Mouse (Mus musculus) limb, embryonic 10.5 days (tissue): ENCODE data around the gene Gmeb1. TPM values are rescaled to one million over a fixed set of nuclear protein-coding genes. Genes with fewer than 3 reads are reported as not detected.
"Not testable (repeated sequence)": the region's sequence is repeated elsewhere in the genome, so short reads cannot be mapped to it uniquely, and the experiment has no call there.

Experiments
- DNase-seq: peaks from one replicate; pipeline ENCODE4 v3.0.0-alpha.2; 2017; ENCODE audit warnings: low spot score
- H3K27ac ChIP-seq: fragments of 300-500 bp; sonication (generic); 2 replicates; pipeline ENCODE4 v1.5.1; 2016; ENCODE audit warnings: mild to moderate bottlenecking
- H3K27me3 ChIP-seq: fragments of 300-500 bp; sonication (generic); 2 replicates; pipeline ENCODE4 v1.6.1; 2016; ENCODE audit warnings: low read depth, mild to moderate bottlenecking; ENCODE audit not compliant: poor library complexity, severe bottlenecking
- H3K36me3 ChIP-seq: fragments of 300-500 bp; sonication (generic); 2 replicates; pipeline ENCODE4 v1.6.1; 2016; ENCODE audit warnings: mild to moderate bottlenecking, moderate library complexity
- H3K4me1 ChIP-seq: fragments of 300-500 bp; sonication (generic); 2 replicates; pipeline ENCODE4 v1.6.1; 2016
- H3K4me3 ChIP-seq: fragments of 300-500 bp; sonication (generic); 2 replicates; pipeline ENCODE4 v1.5.1; 2016; ENCODE audit warnings: mild to moderate bottlenecking, moderate library complexity
- H3K9me3 ChIP-seq: fragments of 300-500 bp; sonication (generic); replicated peaks from 2 replicates; pipeline ENCODE4 v1.6.1; 2016; ENCODE audit warnings: mild to moderate bottlenecking
- WGBS: fragments of 180-500 bp; shearing (Covaris S2); methylation state at CpG from one replicate; pipeline ENCODE4 v1.1.7; 2016; 5-methylcytosine and 5-hydroxymethylcytosine counted together
- polyA plus RNA-seq: library from polyadenylated mRNA; unstranded; fragments of >200 nt; fragmentation: Nextera tagmentation; extraction: Ambion mirVana; gene quantifications from 2 replicates; pipeline ENCODE4 v1.2.1, GENCODE M21; 2016

Gene Gmeb1
- polyA plus RNA-seq, 1 experiment from 2014 or later = 49.0 TPM

DNA sequence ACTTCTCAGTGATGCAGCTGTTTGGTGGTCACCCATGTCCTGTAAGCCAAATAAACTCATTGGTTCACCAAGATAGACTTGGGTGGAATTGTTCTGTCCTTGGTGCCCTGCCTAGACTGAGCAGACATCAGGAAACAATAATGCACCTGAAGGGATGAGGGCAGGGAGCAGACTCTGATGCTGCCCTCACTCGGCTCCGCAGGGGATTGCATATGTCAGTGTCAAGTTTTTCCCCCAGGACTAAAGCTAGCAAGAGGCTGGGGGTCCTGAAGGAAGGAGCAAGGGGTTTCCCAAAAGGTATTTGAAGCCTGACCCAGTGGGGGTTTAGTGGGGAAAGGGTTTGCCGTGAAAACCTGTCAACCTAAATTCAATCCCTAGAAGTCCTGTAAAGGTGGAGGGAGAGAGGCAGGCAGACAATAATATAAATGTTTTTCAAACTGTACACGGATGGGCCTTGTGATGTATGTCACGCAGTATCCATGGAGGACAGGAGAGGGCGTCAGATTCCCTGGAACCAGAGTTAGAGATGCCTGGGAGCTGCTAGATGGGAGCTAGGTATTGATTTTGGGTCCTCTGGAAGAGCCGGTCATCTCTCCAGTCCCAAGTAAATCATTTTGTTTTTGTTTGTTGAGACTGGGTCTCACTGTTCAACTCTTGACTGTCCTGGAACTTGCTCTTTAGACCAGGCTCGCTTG lies 34.4 kb upstream of the Gmeb1 start:
- WGBS = 47% methylated on average over 8 of the region's 8 CpGs
- Histone ChIP-seq H3K4me1 (0 out of 2 replicates have a peak, but pooled peaks cover 4% of the 10 kb centered on the region), H3K4me3 (no peak overlapping the region), H3K9me3 (no peaks in the 10 kb centered on the region), H3K27ac (no peak overlapping the region), H3K36me3 (peaks cover 37% of the 10 kb centered on the region), H3K27me3 (no peaks in the 10 kb centered on the region)
- no peak for DNase-seq

DNA sequence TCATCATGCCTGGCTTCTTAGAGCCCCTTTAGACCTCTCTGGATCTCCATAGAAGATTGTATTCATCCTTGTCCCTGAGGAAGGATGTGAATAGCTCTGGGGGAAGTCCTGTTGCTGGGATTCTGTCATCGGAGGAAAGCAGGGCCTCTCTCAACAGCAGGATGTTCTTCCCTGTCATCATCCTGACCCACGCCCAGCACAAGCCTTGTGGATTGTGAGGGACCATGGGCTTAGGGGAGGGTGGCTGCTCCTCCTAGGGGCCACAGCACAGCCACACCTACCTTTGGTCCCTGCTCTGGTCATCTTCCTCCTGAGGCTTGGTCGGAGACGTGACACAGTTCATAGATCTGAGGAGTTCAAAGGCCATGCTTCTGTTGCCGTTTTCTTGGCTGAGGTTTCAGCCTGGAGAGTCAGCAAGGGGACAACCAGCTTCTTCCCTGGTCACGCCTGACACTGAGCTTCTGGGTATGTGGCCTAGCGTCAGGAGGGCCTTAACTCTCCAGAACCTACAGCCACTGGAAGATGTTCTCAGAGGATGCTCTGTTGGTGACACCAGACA lies 32.4 kb upstream of the Gmeb1 start:
- peaks cover 54% of the 10 kb centered on the region for H3K36me3 ChIP-seq
- no peak overlapping the region for H3K27ac ChIP-seq
- H3K9me3 ChIP-seq = no peaks in the 10 kb centered on the region
- no peak overlapping the region for H3K4me3 ChIP-seq
- H3K4me1 ChIP-seq = 0 out of 2 replicates have a peak, but pooled peaks cover 4% of the 10 kb centered on the region
- 84% methylated on average over 7 of the region's 7 CpGs for WGBS
- no peaks in the 10 kb centered on the region for H3K27me3 ChIP-seq
- DNase-seq = no peak

DNA sequence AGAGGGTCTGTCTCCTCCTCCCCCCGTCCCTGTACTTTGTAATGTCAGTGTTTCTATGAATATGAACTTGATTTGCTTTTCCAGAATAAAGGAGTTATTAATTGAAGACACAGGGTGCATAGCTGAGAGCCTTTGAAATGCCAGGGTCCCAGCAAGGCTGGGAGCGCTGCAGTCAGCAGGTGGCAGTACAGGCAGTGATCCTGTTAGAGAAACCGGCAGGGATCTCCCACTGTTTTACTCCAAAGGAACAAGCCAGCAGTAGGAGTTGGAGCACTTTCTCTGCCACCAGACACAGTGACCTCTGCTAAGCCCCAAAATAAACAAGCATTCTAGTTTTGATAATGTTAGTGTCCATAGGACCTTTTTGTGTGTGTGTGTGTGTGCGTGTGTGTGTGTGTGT lies 31.6 kb upstream of the Gmeb1 start:
- WGBS = 47% methylated on average over 4 of the region's 4 CpGs
- no peak overlapping the region for H3K4me3 ChIP-seq
- H3K27ac ChIP-seq = no peak overlapping the region
- H3K36me3 ChIP-seq = peaks cover 54% of the 10 kb centered on the region
- no peaks in the 10 kb centered on the region for H3K27me3 ChIP-seq
- no peaks in the 10 kb centered on the region for H3K9me3 ChIP-seq
- H3K4me1 ChIP-seq = 0 out of 2 replicates have a peak, but pooled peaks cover 4% of the 10 kb centered on the region
- DNase-seq = no peak

DNA sequence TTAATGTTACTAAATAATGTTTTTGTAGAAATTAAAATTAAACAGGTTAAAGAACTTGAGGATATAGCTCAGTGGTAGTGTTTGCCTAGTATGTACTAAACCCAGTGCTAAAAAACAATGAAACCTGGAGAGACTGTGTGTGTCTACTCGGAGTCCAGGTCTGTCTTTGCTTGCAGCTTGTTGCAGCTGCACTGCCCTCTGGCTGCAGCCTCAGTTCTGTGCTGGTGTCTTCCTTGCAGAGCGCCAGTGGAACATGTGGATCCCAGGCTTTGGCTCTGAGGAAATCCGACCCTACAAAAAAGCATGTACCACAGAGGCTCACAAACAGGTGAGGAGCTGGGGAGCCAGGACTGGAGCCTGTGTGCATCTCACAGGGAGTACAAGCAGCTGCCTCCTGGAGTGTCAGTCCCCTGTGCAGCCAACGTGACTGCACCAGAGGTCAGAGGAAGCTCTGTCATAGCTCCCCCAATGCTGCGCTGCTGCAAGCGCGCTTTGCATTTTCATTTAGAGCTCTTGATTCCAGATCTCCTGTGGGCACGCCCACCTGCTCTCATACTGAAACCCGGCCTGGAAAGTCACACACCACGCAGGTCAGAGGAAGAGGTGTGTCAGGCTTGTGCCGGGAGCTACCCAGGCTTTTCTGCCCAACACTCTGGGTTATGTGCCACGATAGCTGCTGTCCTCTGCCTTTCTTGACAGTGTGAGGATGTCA lies 30.4 kb upstream of the Gmeb1 start:
- WGBS = 82% methylated on average over 12 of the region's 12 CpGs
- Histone ChIP-seq H3K4me3 (no peak overlapping the region), H3K27ac (no peak overlapping the region), H3K9me3 (no peaks in the 10 kb centered on the region), H3K4me1 (0 out of 2 replicates have a peak, but pooled peaks cover 4% of the 10 kb centered on the region), H3K27me3 (no peaks in the 10 kb centered on the region), H3K36me3 (peaks cover 60% of the 10 kb centered on the region)
- DNase-seq = no peak

DNA sequence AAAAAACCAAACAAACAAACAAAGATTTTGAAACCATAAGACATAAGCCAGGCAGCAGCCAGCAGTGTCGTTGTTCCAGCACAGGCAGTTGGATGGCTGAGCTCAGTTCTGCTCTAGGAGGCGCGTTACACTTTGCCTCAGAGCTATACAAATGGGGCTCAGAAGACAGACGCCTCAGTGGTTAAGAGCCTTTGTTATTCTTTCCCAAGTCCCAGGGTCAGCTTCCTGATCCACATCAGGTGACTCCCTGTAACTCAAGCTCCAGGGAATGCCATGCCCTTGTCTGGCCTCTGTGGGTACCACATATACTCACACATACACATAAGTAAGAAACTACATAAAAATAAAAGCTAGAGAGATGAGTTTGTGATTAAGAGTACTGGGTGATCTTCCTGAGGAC lies 29.7 kb upstream of the Gmeb1 start:
- Histone ChIP-seq H3K36me3 (peaks cover 67% of the 10 kb centered on the region), H3K9me3 (no peaks in the 10 kb centered on the region), H3K27me3 (no peaks in the 10 kb centered on the region), H3K27ac (no peak overlapping the region), H3K4me1 (0 out of 2 replicates have a peak, but pooled peaks cover 4% of the 10 kb centered on the region), H3K4me3 (no peak overlapping the region)
- DNase-seq = no peak
- 92% methylated on average over 4 of the region's 4 CpGs for WGBS

DNA sequence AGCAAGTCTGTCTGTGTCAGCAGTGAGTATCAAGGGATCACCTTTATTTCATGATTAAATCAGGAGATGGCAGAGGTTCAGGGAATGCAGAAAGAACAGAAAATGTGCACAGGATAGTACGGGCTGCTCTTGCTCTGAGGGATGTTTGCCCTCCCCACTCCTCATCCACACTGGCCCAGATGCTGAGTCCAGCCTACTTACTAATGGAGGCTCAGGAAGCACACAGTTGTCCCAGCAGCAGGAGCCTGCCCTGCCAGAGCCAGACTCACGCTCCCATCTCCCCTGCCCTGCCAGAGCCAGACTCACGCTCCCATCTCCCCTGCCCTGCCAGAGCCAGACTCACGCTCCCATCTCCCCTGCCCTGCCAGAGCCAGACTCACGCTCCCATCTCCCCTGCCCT lies 27.4 kb upstream of the Gmeb1 start:
- WGBS = 73% methylated on average over 4 of the region's 5 CpGs
- DNase-seq, H3K4me1 ChIP-seq, H3K27me3 ChIP-seq, H3K9me3 ChIP-seq, H3K4me3 ChIP-seq, H3K27ac ChIP-seq: not testable (repeated sequence)
- peaks cover 79% of the 10 kb centered on the region for H3K36me3 ChIP-seq

DNA sequence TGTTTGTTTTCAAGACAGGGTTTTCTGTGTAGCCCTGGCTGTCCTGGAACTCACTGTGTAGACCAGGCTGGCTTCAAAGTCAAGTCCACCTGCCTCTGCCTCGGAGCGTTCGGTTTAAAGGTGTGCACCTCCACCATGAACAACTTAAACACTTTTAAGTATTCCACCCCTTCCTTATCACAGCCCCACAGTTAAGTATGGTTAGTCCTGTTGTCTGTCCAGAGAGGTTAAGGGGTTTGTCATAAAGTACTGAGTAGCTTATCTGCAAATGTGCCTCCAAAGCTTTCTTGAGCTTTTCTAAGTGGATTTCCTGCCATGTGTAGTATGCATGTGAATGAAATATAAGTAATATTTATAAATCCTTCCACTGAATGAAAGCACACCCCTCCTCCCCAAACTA lies 14.5 kb upstream of the Gmeb1 start:
- H3K9me3 ChIP-seq = no peaks in the 10 kb centered on the region
- whole genome bisulfite sequencing = 87% methylated on average over 3 of the region's 3 CpGs
- peaks cover 8% of the 10 kb centered on the region for H3K4me1 ChIP-seq
- no peak for DNase-seq
- H3K27ac ChIP-seq = no peak overlapping the region
- peaks cover 11% of the 10 kb centered on the region for H3K36me3 ChIP-seq
- H3K27me3 ChIP-seq = no peaks in the 10 kb centered on the region
- no peak overlapping the region for H3K4me3 ChIP-seq

DNA sequence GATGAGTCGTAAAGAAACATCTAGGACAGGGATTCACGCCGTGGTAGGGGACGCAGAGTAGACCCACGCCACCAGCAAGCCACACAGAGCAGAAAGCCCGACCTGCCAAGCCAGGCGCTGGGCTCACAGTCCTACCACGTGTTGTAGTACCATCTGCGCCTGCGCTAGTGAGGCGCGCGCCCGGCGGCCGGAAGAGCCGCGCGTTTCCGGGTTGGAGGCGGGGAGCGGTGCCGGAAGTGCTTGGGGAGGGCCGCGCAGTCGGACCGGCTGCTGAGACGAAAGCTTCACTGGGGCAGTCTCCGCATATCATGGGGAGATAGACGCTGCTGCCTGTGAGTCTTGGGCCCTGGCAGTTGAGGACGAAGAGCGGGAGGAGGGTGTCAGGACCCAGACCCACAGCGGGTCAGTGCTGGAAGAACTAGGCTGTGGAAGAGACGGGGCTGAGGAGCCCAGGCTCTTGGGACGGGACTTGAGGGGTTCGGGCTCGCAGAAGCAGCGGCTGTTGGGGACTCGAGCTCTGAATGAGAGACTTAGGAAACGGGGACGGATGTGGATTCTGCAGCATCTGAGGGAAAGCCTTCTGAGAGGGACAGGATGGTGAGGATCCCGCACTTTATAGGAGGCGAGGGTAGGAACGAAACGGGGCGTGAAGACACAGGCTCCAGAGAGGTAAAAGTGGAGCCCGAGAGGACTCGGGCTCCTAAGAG lies 12.9 kb upstream of the Gmeb1 start, which contains the start of gene Taf12:
Gene Taf12 (plus strand): TSS at position 220 of the 707 bp plus-strand sequence.
- no peaks in the 10 kb centered on the region for H3K9me3 ChIP-seq
- H3K27me3 ChIP-seq = no peaks in the 10 kb centered on the region
- H3K4me3 ChIP-seq = peak within 1 kb of the TSS; percentile 78
- DNase-seq = peak; percentile 97
- peak within 1 kb of the TSS; percentile 89 for H3K27ac ChIP-seq
- peaks cover 3% of the 10 kb centered on the region; the same call in 1 of the 2 replicates for H3K36me3 ChIP-seq
- under 1% methylated on average over 48 of the region's 48 CpGs for WGBS
- peaks cover 12% of the 10 kb centered on the region for H3K4me1 ChIP-seq

DNA sequence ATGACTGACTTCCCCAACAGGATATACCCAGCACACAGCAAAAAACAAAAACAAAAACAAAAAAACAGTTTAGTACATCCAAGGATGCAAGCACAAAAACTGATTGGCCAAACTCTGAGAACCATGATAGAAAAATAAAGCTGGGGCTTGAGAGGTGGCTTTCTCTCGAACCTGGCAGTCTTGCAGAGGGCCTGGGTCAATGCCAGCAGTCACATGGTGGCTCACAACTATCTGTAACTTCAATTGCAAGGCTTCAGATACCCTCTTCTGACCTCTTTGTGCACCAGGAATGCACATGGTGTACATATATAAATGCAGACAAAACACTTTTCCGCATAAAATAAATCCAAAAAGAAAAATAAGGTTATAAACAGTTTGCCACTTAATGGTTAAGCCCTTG lies 11.8 kb upstream of the Gmeb1 start:
- Histone ChIP-seq H3K27ac (peak overlapping the region; percentile 89), H3K4me1 (peaks cover 12% of the 10 kb centered on the region), H3K36me3 (peaks cover 3% of the 10 kb centered on the region; the same call in 1 of the 2 replicates), H3K27me3 (no peaks in the 10 kb centered on the region), H3K4me3 (peak overlapping the region; percentile 78; the same call in 1 of the 2 replicates), H3K9me3 (no peaks in the 10 kb centered on the region)
- no peak for DNase-seq
- whole genome bisulfite sequencing = 83% methylated on average over 2 of the region's 2 CpGs

DNA sequence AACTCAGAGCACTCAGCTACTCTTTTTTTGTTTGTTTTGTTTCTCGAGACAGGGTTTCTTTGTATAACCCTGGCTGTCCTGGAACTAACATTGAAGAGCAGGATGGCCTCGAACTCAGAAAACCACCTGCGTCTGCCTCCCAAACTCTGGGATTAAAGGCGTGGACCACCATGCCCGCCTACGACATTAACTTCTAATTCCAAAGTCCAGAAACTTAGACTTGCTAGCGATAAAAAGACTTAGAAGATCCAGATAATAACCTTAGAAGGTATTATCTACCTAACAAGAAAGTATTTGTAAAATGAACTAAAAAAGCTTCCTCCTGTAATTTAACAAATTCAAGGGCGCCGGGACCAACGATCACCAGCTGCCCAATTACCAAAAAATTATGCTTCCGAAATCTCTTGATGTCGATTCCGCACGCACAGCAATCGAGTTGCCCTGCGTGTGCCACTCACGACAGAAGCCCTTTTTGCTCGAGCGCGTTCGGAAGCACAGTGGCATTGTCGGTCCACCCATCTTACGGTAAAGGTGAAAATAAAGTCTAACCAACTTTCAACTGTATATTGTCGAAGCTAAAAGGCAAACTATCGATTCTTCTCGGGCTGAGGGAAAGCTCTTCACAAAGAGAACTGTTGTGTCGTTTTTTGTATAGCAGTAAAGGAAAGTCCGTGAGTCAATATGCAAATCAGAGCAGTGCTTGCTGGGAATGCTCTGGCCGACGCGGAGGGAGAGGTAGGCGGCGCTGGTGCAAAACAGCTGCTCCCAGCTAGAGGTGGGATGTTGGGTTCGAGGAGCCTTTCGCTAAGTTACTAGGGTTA lies 8.5 kb upstream of the Gmeb1 start:
- H3K36me3 ChIP-seq = no peaks in the 10 kb centered on the region
- under 1% methylated on average over 35 of the region's 35 CpGs for WGBS
- peak; percentile 88 for DNase-seq

DNA sequence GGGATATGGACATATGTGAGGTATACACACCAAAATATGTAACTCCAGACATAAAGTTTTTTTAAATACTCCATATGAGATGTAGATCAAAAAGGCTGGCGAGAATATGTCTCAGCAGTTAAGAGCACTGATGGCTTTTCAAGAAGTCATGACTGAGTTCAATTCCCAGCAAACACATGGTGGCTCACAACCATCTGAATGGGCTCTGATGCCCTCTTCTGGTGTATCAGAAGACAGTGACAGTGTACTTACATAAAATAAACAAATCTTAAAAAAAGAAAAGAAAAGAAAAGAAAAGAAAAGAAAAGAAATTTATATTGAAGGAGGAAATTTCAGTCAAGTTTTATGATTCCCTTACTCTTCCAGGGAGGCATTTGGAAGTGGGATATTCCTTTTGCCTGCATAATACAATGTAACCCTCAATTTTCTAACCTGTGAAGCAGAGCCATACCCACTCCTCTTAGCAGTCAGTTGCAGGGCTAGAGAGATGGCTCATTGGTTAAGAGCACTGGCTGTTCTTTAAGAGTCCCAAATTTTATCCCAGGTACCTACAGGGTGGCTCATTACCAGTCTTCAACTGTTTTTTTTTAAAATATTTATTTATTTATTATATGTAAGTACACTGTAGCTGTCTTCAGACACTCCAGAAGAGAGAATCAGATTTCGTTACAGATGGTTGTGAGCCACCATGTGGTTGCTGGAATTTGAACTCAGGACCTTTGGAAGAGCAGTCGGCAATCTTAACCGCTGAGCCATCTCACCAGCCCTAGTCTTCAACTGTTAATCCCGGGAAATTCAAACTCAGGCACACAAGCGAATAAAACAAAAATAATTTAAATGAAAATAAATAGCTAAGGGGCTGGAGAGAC lies 7.7 kb upstream of the Gmeb1 start:
- Histone ChIP-seq H3K27ac (no peak overlapping the region), H3K4me1 (peaks cover 8% of the 10 kb centered on the region; the same call in 1 of the 2 replicates), H3K36me3 (no peaks in the 10 kb centered on the region), H3K27me3 (no peaks in the 10 kb centered on the region), H3K4me3 (0 out of 2 replicates have a peak overlapping the region, but pooled peaks have one; percentile 34), H3K9me3 (no peaks in the 10 kb centered on the region)
- 19% methylated on average over 6 of the region's 6 CpGs for WGBS
- no peak for DNase-seq

More for the DNA sequence above, 8.5 kb upstream of the Gmeb1 start:
- Histone ChIP-seq H3K4me3 (peak overlapping the region; percentile 34), H3K9me3 (no peaks in the 10 kb centered on the region), H3K4me1 (peaks cover 8% of the 10 kb centered on the region; the same call in 1 of the 2 replicates), H3K27ac (peak overlapping the region; percentile 94), H3K27me3 (no peaks in the 10 kb centered on the region)
